Mouse (Mus musculus) megakaryocyte progenitor cell, adult 5-6 weeks (primary cell): ENCODE results near the gene 1700003E16Rik. TPM values are rescaled to one million over a fixed set of nuclear protein-coding genes. Genes with fewer than 3 reads are reported as not detected.

Experiments
- ATAC-seq: replicated peaks from 2 replicates; pipeline ENCODE4 v1.8.0; 2016; ENCODE audit warnings: mild to moderate bottlenecking, moderate TSS enrichment, inconsistent platforms; ENCODE audit not compliant: poor library complexity
- total RNA-seq, 2 experiments: library from RNA; stranded (forward) in 1 of 2; stranded (reverse) in 1 of 2; fragments of 157-497, 149-512 nt in 1 of 2; fragments of 200-1000 nt in 1 of 2; gene quantifications; 2 replicates each; pipeline versions ENCODE4 v1.2.3 to v1.2.4; 2015 to 2017

The 1700003E16Rik gene
- not detected in 2 replicates for total RNA-seq (2015)
- total RNA-seq (2017) = not detected in 2 replicates

- ATAC-seq = peak; percentile 87
Observed at GRCm38 (mm10) chr6:83156259-83156684, at the start of gene 1700003E16Rik, which contains the start of gene Wdr54. TSS of gene 1700003E16Rik (plus strand) at chr6:83156404. TSS of gene Wdr54 (minus strand) at chr6:83156397.

GRCm38 (mm10) chr6:83107566-83108400 lies 48.4 kb upstream of the 1700003E16Rik start:
- peak; percentile 73 for ATAC-seq

GRCm38 (mm10) chr6:83108762-83109668 lies 47.2 kb upstream of the 1700003E16Rik start, which contains the start of gene Mrpl53:
TSS of gene Mrpl53 (plus strand) at chr6:83109040.
- ATAC-seq = peak; percentile 69

GRCm38 (mm10) chr6:83111510-83112136 lies 44.6 kb upstream of the 1700003E16Rik start:
- no peak for ATAC-seq

DNA sequence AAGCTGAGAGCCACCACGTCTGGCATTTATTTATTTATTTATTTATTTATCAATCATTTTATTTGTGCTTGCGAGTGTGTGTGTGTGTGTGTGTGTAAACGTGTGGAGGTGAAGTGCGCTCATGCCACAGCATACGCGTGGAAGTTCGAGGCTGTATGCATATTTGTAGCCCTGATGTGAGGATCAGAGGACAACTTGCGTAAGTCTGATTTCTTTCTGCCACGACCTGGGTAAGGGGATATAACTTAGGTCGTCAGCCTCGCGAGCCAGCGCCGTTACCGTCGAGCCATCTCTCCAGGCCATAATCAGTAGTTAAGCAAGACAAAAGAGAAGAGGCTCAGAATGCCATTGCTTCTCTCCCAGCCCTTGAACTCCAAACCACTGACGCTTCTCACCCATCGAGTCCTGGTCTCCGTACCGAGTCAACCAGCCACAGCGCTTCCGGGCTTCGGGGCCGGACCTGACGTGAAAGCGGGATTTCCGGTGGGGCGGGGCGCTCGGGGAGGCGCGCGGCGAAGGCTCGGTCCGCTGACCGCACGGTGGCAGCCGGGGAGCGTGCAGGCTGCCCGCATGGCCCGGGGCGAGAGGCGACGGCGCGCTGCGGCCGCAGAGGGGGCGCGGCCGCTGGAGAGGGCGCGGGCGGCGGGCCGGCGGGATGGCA lies 41.1 kb upstream of the 1700003E16Rik start, which contains the start of gene Mogs:
Mogs (plus strand) TSS at position 486 of the 661 bp plus-strand sequence.
- ATAC-seq = peak; percentile 86

DNA sequence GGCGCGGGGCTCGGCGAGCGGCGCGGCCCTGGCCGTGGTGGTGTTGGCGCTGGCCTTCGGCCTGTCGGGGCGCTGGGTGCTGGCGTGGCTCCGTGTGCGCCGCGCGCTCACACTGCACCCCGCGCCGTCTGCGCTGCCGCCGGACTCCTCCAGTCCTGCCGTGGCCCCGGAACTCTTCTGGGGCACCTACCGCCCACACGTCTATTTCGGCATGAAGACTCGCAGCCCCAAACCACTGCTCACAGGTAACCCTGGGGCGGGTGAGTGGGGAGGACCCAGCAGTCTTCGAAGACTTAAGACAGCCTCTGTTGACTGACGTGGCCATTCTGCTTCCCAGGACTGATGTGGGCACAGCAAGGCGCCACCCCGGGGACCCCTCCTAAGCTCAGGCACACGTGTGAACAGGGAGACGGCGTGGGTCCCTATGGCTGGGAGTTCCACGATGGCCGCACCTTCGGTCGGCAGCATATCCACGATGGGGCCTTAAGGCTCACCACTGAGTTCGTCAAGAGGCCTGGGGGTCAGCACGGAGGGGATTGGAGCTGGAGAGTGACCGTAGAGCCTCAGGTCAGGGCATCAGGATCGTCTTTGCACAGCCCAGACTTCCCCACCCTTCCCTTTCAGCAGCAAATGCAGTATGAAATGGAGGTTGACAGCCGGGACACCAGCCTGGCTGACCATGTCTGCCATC lies 40.4 kb upstream of the 1700003E16Rik start:
- ATAC-seq = 0 out of 2 replicates have a peak, but pooled peaks have one; percentile 7

GRCm38 (mm10) chr6:83116373-83117164 lies 39.6 kb upstream of the 1700003E16Rik start:
- ATAC-seq = no peak

GRCm38 (mm10) chr6:83117165-83117438 lies 39.1 kb upstream of the 1700003E16Rik start:
- no peak for ATAC-seq

DNA sequence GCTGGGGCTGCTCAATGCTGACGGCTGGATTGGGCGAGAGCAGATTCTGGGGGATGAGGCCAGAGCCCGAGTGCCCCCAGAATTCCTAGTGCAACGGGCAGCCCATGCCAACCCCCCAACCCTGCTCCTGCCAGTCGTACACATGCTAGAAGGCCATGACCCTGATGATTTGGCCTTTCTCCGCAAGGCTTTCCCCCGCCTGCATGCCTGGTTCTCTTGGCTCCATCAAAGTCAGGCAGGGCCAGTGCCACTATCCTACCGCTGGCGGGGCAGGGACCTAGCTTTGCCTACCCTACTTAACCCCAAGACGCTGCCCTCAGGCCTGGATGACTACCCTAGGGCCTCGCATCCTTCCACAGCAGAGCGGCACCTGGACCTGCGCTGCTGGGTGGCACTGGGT lies 38.6 kb upstream of the 1700003E16Rik start:
- no peak for ATAC-seq

DNA sequence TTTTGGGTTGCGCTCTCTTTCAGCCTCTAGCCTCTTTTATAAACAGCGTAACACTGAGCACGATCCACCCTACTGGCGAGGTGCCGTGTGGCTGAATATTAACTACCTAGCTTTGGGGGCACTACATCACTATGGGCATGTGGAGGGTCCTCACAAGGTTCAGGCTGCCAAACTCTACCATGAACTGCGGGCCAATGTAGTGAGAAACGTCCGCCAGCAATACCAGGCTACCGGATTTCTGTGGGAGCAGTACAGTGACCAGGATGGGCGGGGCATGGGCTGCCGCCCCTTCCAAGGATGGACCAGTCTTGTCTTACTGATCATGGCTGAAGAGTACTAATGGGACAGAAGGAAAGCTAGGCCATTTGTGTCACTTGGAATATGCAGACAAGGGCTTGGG lies 37.8 kb upstream of the 1700003E16Rik start:
- no peak for ATAC-seq

GRCm38 (mm10) chr6:83118825-83119733 lies 37.1 kb upstream of the 1700003E16Rik start:
- 0 out of 2 replicates have a peak, but pooled peaks have one; percentile 4 for ATAC-seq

- ATAC-seq = no peak
Observed at GRCm38 (mm10) chr6:83119734-83120051, 36.5 kb upstream of the 1700003E16Rik start.

DNA sequence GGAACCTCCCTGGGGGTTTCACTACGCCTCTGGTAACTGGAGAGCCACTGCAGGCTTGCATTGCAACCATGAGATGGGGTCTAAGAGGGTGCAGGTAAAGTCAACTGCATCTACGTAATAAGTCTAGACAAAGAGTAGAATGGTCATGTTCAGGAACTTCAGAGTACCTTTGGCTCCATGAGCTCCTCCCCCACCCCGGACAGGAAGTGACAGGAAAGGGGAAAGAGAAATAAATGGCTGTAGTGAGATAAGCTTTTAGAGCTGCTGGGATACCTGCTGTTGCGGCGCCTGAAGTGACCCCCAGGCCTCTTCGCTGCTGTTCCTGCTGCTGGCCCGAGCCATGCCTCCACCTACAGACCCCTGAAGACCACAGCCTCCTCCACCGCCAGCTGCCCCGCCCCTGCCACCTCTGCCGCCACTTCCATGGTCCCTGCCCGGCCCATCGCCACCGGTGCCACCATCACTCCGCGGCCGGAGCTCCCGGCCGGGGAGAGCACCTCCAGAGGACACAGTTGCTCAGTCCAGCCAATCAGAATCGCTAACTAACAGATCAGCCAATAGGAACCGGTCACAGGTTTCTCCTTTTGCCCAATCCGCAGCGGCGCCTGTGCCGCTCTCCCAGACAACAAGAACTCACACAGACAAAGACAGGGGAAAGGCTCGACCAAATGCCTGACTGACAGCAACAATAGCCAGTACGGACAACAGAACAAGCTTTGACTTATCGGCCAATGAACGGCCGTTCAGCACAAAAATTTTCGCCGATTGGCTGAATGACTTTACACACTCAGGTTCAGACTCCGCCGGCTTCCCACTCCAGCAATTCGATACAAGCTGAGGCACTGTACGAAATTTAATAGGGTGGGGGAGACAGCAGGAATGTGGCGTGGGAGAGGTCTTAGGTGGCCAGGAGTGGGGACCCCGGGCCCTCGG lies 35.0 kb upstream of the 1700003E16Rik start, which contains the start of gene Wbp1:
Wbp1 (minus strand) TSS at position 630 of the 933 bp plus-strand sequence.
- peak; percentile 81 for ATAC-seq

GRCm38 (mm10) chr6:83121863-83122710 lies 34.1 kb upstream of the 1700003E16Rik start:
- peak; percentile 7; the same call in 1 of the 2 replicates for ATAC-seq

DNA sequence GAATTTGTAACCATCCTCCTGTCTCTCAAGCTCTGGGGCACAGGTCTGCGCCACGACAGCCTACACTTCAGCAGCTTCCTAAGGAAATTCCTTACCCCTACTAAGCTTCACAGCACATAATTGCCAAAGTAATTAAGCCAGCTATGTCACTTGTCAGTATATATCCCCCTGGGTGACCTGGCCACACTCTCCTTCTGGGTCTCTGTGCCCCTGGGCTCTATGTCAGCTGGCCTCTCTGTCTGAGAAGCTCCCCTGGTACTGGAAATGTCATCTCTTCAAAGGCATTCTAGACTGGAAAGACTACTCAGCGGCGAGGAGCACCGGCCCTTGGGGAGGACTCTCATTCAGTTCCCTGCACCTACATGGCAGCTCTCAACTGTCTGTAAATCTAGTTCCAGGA lies 33.2 kb upstream of the 1700003E16Rik start:
- ATAC-seq = no peak

DNA sequence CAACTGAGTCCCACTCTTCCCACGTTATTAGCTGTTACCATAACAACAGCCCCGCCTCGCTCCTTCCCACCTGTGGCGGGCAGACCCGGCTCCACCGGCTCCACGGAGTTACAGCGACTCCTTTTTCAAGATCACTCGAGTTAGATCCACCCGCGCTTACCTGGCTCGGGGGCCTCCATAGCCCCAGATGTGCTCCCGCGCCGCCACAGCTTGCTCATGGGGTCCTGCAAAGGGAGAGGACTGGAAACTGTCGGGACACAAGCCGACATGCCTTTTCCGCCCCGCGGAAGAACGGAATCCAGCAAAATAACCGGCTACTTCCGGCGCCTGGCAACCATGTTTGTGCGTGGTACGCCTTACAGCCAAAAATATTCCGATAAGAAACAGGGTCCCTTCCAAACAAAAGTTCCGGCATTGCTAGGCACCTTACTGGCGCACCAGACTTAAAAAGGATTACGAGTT lies 31.3 kb upstream of the 1700003E16Rik start:
- ATAC-seq = peak; percentile 56
